Comparison of ENCODE assay signal across 23 mouse cellular contexts in the genomic region with DNA sequence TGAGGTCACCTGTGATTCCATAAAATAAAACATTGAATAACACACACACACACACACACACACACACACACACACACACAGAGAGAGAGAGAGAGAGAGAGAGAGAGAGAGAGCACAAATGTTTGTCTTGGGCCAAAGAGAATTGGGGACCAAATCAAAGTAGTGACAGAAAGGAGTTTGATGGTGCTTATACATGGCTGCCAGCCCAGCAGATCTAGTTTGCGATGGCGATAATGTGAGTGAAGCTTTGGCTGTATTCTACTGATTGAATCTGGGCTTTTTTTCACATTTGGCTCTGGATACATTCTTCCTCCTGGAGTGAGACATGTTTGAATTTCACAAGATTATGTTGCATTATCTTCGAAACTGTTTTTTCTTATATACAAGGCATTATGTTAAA.
A peak's percentile ranks its signal among the peaks of the same experiment; 100 is the strongest.
DNase-seq lines count a peak whose midpoint lies in the region; ATAC-seq and TF ChIP-seq lines count a peak whose summit lies in the region.
"Had no signal": no experiment of that assay in that cellular context is flagged by ENCODE, and none has a peak within 500 bp of the region (broad histone marks: within the 10 kb centered on the region; RNA-seq: fewer than 3 reads in every experiment).

No protein-coding gene starts in this region.

- DNase-seq in forebrain, embryonic 14.5 days (ENCODE audit: low spot score), result peak; percentile 40
- DNase-seq in forebrain, embryonic 10.5 days (ENCODE audit: extremely low spot score, low spot score), result no peak
- peak; percentile 60 for DNase-seq in forebrain, postnatal 0 days
- peak; percentile 58 for DNase-seq in brain, embryonic 14.5 days (ENCODE audit: low read depth)
- no peak for DNase-seq in retina, postnatal 1 day
- DNase-seq: adrenal gland, adult 2 months; adrenal gland, adult 8-10 months; adrenal gland, postnatal 10 days; adrenal gland, postnatal 14 days; adrenal gland, postnatal 25 days; adrenal gland, postnatal 36 days; B cell, adult 2 months; cerebellum, adult 11 months; cerebellum, adult 11-12 months; cerebellum, adult 18-20 months had no signal

- no peak overlapping the region for H3K4me2 ChIP-seq in forebrain, embryonic 14.5 days (ENCODE audit: low read length)
- no peak overlapping the region for H3K4me2 ChIP-seq in forebrain, embryonic 16.5 days (ENCODE audit: low read length)
- H3K4me2 ChIP-seq in forebrain, embryonic 15.5 days (replicated peaks), result no peak overlapping the region
- no peak overlapping the region for H3K4me2 ChIP-seq in forebrain, postnatal 0 days (ENCODE audit: low read depth)
- H3K4me2 ChIP-seq in forebrain, embryonic 12.5 days, result no peak overlapping the region

- H3K27ac ChIP-seq in forebrain, embryonic 14.5 days (ENCODE audit: low read depth, low read length), result no peak overlapping the region
- no peak overlapping the region for H3K27ac ChIP-seq in forebrain, embryonic 10.5 days
- H3K27ac ChIP-seq in forebrain, embryonic 16.5 days (ENCODE audit: low read length), result no peak overlapping the region
- no peak overlapping the region for H3K27ac ChIP-seq in forebrain, embryonic 15.5 days (replicated peaks)
- no peak overlapping the region for H3K27ac ChIP-seq in forebrain, postnatal 0 days (ENCODE audit: low read depth, low read length)
- no peak overlapping the region for H3K27ac ChIP-seq in forebrain, embryonic 12.5 days

- H3K27me3 ChIP-seq in forebrain, embryonic 14.5 days (replicated peaks; ENCODE audit: control insufficient read depth, insufficient read depth, low read length), result no peaks in the 10 kb centered on the region
- H3K27me3 ChIP-seq in forebrain, embryonic 10.5 days (ENCODE audit: poor library complexity, severe bottlenecking), result no peaks in the 10 kb centered on the region
- no peaks in the 10 kb centered on the region for H3K27me3 ChIP-seq in forebrain, embryonic 16.5 days (replicated peaks; ENCODE audit: control insufficient read depth, insufficient read depth, low read length)
- H3K27me3 ChIP-seq in forebrain, embryonic 15.5 days, result no peaks in the 10 kb centered on the region
- no peaks in the 10 kb centered on the region for H3K27me3 ChIP-seq in forebrain, postnatal 0 days (ENCODE audit: insufficient read depth, low read length)
- no peaks in the 10 kb centered on the region for H3K27me3 ChIP-seq in forebrain, embryonic 12.5 days
- H3K27me3 ChIP-seq: CH12.LX, Patski had no signal

- H3K4me3 ChIP-seq in forebrain, embryonic 14.5 days (ENCODE audit: low read depth, low read length), result no peak overlapping the region
- no peak overlapping the region for H3K4me3 ChIP-seq in forebrain, embryonic 10.5 days
- H3K4me3 ChIP-seq in forebrain, embryonic 16.5 days (replicated peaks; ENCODE audit: low read length), result no peak overlapping the region
- no peak overlapping the region for H3K4me3 ChIP-seq in forebrain, embryonic 15.5 days
- no peak overlapping the region for H3K4me3 ChIP-seq in forebrain, postnatal 0 days (ENCODE audit: low read depth, low read length)
- no peak overlapping the region for H3K4me3 ChIP-seq in forebrain, embryonic 12.5 days (replicated peaks)

- no peak for TF ChIP-seq CTCF in forebrain, postnatal 0 days (IDR thresholded peaks at IDR 0.05; ENCODE audit: low read depth)
- no peak for TF ChIP-seq CTCF in brain, embryonic 14.5 days (IDR thresholded peaks at IDR 0.05; ENCODE audit: borderline replicate concordance, extremely low read depth, insufficient read depth, insufficient read length)

- no peak for TF ChIP-seq POLR2A in brain, embryonic 14.5 days (IDR thresholded peaks at IDR 0.05; ENCODE audit: borderline replicate concordance, extremely low read depth, insufficient read depth, insufficient read length, poor library complexity, severe bottlenecking)

- H3K4me1 ChIP-seq in forebrain, embryonic 14.5 days (ENCODE audit: control insufficient read depth, insufficient read depth, low read length), result no peaks in the 10 kb centered on the region
- no peaks in the 10 kb centered on the region for H3K4me1 ChIP-seq in forebrain, embryonic 10.5 days
- no peaks in the 10 kb centered on the region for H3K4me1 ChIP-seq in forebrain, embryonic 16.5 days (replicated peaks; ENCODE audit: control insufficient read depth, insufficient read depth, low read length)
- no peaks in the 10 kb centered on the region for H3K4me1 ChIP-seq in forebrain, embryonic 15.5 days
- H3K4me1 ChIP-seq in forebrain, postnatal 0 days (ENCODE audit: insufficient read depth), result no peaks in the 10 kb centered on the region
- no peaks in the 10 kb centered on the region for H3K4me1 ChIP-seq in forebrain, embryonic 12.5 days

- WGBS in forebrain, embryonic 14.5 days, result 84% methylated on average over 3 of the region's 3 CpGs
- WGBS in forebrain, embryonic 10.5 days, result 88% methylated on average over 3 of the region's 3 CpGs
- WGBS in forebrain, embryonic 16.5 days, result 67% methylated on average over 3 of the region's 3 CpGs
- 70% methylated on average over 3 of the region's 3 CpGs for WGBS in forebrain, embryonic 15.5 days
- 64% methylated on average over 3 of the region's 3 CpGs for WGBS in forebrain, postnatal 0 days
- WGBS in forebrain, embryonic 12.5 days, result 94% methylated on average over 3 of the region's 3 CpGs

- no peak overlapping the region for H3K9ac ChIP-seq in forebrain, embryonic 14.5 days (ENCODE audit: low read length)
- H3K9ac ChIP-seq in forebrain, embryonic 16.5 days (replicated peaks; ENCODE audit: low read depth, low read length), result no peak overlapping the region
- no peak overlapping the region for H3K9ac ChIP-seq in forebrain, embryonic 15.5 days (replicated peaks)
- H3K9ac ChIP-seq in forebrain, postnatal 0 days, result no peak overlapping the region
- no peak overlapping the region for H3K9ac ChIP-seq in forebrain, embryonic 12.5 days

- no peaks in the 10 kb centered on the region for H3K36me3 ChIP-seq in forebrain, embryonic 14.5 days (ENCODE audit: control insufficient read depth, insufficient read depth, low read length)
- H3K36me3 ChIP-seq in forebrain, embryonic 10.5 days (replicated peaks), result no peaks in the 10 kb centered on the region
- H3K36me3 ChIP-seq in forebrain, embryonic 16.5 days (ENCODE audit: control insufficient read depth, insufficient read depth), result no peaks in the 10 kb centered on the region
- no peaks in the 10 kb centered on the region for H3K36me3 ChIP-seq in forebrain, embryonic 15.5 days
- no peaks in the 10 kb centered on the region for H3K36me3 ChIP-seq in forebrain, postnatal 0 days (ENCODE audit: insufficient read depth)
- H3K36me3 ChIP-seq in forebrain, embryonic 12.5 days (replicated peaks), result no peaks in the 10 kb centered on the region
- H3K36me3 ChIP-seq: G1E had no signal

- H3K9me3 ChIP-seq in forebrain, embryonic 14.5 days (replicated peaks; ENCODE audit: control insufficient read depth, low read length), result no peaks in the 10 kb centered on the region
- no peaks in the 10 kb centered on the region for H3K9me3 ChIP-seq in forebrain, embryonic 10.5 days
- H3K9me3 ChIP-seq in forebrain, embryonic 16.5 days (ENCODE audit: control insufficient read depth, low read length), result no peaks in the 10 kb centered on the region
- H3K9me3 ChIP-seq in forebrain, embryonic 15.5 days, result no peaks in the 10 kb centered on the region
- H3K9me3 ChIP-seq in forebrain, postnatal 0 days (ENCODE audit: low read length), result no peaks in the 10 kb centered on the region
- no peaks in the 10 kb centered on the region for H3K9me3 ChIP-seq in forebrain, embryonic 12.5 days

- no peak for ATAC-seq in forebrain, embryonic 14.5 days
- ATAC-seq in forebrain, embryonic 16.5 days, result 0 out of 2 replicates have a peak, but pooled peaks have one; percentile 40
- ATAC-seq in forebrain, embryonic 15.5 days (replicated peaks), result no peak
- peak; percentile 43 for ATAC-seq in forebrain, postnatal 0 days
- ATAC-seq in forebrain, embryonic 12.5 days (ENCODE audit: low FRiP score), result no peak
- ATAC-seq: activated CD4-positive, CD25-positive, alpha-beta regulatory T cell, adult 4 months; CD4-positive, CD25-positive, alpha-beta regulatory T cell, adult 4 months; Patski had no signal

Comparison
In these comparisons a context has a peak if more than half of its experiments do, and no peak if none do; other contexts are left out.
1. ATAC-seq: peak in forebrain, embryonic 16.5 days (single experiment) and forebrain, postnatal 0 days (single experiment); none in forebrain, embryonic 14.5 days (single experiment), forebrain, embryonic 15.5 days (single experiment) and forebrain, embryonic 12.5 days (single experiment).
2. DNase-seq: peak in forebrain, embryonic 14.5 days (single experiment), forebrain, postnatal 0 days (single experiment) and brain, embryonic 14.5 days (single experiment); none in forebrain, embryonic 10.5 days (single experiment) and retina, postnatal 1 day (single experiment).